Mouse (Mus musculus) frontal cortex, adult (tissue): Measurements from ENCODE around the gene Fbxw4.

Experiments used
- ATAC-seq: cut with Nextera tagmentation; 2 replicates; pipeline ENCODE4 v1.9.2; 2017; ENCODE audit warnings: mild to moderate bottlenecking, moderate library complexity, mixed read lengths; ENCODE audit not compliant: low TSS enrichment

The Fbxw4 gene

DNA sequence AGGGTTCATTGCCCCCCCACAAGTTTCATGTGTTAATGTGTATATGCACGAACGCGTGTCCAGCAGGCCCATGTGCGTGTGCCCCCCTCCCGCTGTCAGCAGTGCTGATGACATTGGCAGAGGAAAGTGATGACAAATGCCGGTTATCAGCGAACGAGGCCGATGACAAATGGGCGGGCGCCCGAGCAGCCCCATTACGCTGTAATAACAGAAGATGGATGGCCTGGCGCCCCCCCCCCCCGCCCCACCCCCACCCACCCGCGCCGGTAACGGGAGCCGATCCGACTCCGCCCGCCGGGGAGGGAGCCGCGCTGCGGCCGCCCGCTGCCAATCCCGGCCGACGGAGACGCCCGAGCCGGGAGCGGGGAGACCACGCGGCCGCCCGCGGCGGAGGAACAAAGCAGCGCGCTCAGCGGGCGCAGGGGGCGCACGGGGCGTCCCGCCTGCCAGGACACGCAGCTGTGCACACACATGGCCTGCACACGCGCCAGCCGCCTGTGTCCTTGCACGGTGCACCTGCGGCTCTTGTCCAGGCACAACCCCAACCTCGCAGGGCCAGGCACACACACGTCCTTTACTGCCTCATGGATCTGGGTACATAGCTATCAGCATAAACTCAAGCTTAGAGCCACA, 118.6 kb downstream of the Fbxw4 start:
- 0 out of 2 replicates have a peak, but pooled peaks have one; percentile 18 for ATAC-seq

DNA sequence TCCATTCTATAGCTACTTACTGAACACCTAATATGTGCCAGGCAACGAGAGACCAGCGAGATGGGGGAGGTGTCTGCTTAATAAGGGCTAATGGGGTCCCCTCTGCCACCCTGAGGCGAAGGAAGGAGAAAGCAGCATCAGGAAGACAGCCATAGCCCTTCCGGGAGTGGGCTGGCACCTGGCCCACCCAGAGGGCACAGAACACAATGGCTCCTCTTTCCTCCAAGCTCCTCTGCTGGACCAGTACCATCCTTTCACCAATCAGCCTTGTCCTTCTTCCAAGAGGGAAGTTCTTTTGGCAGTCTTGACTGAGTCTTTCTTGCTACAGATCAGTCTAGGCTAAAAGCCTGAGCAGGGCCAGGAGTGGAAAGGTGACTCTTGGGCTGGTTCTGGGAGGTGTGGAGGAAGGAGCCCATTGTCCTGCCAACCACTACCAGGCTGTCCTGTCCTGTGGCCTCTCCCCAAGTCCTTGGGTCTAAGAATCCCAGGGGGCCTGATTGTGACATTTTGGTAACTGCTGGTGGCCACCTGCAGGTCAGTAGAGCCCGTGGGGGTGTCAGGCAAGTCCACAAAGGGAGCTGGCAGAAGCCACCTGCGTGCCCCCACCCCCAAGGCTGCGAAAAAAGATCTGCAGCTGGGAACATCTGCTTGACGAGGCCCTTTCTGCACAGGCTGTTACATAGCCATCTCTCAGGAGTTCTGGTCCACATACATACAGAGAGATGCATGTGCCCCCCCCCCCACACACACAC, 119.3 kb downstream of the Fbxw4 start:
- no peak for ATAC-seq

DNA sequence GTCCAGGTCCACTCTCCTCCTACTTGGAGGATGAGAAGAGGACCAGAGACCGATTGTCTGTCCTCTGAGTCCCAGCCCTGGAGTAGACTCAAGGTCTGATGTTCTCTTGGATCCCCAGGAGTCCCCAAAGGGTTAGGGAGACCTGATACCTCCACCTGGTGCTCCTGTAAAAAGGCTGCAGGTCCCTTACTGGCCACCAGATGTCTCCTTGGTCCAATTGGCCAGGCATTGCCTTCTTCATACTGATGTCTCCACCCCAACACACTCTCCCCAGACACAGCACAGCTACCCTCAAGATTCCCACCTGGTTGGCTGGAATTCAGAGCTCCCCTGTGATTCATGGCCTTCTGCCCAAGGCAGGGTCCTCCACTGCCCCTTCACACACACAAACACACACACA, 122.6 kb downstream of the Fbxw4 start:
- peak; percentile 57; the same call in 1 of the 2 replicates for ATAC-seq

DNA sequence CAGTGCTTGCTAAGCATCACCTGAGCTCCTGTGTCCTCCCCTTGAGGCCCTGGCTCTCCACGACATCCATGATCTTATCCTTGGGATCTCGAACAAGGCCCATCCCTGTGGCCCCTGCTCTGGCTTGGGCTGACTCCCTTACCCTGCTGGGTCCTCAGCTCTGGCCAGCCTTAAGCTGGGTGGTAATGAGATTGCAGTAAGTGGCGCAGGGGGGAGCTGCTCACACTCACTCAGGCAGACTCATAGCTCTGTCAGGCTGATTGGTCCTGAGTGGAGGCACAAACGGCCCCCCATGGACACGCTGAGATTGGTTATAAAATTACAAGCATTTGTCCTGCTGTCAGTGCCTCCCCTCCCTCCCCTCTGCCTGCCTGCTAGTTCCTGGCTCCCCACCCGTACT, 124.2 kb downstream of the Fbxw4 start:
- no peak for ATAC-seq

DNA sequence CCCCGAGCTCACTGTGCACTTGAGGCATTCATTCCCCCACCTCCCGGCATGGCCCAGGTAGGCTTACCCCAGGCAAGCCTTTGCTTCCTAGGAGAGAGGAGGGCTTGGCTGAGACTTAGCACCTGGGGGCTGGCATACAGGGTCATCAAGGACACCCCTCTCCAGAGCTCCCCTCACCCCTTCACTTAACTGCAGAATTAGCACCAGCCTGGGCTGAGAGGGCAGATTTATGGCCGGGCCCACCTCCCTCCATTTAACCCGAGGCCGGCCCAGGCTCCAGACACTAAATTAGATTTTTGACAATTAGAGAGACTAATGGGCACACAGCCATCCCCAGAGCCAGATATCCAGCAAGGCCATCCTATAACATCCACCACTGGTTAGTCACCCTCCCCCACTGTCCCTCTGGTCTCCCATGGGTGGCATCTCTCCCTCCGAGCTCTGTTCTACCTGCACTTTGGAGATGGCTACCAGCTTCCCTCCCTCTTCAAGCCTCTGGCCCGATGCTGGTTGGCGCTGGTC, 124.8 kb downstream of the Fbxw4 start:
- ATAC-seq, result no peak

DNA sequence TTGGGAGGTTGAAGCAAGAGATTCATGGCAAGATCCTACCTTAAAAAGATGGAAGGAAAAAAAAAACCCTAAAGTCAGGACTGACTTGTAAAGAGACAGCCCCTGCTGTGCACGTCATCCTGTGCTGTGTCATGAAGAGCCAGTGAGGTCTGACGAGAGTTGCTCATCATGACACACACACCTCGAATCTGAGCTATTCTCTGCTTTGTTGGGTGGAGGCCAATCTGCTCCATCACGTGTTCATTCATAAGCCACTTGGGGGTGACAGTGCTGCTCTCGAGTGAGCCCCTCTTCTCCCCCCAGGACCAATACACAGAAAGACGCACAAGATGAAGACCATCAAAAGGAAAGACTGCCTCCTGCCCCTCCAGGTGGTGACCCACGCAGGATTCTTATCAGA, 126.5 kb downstream of the Fbxw4 start:
- no peak for ATAC-seq

DNA sequence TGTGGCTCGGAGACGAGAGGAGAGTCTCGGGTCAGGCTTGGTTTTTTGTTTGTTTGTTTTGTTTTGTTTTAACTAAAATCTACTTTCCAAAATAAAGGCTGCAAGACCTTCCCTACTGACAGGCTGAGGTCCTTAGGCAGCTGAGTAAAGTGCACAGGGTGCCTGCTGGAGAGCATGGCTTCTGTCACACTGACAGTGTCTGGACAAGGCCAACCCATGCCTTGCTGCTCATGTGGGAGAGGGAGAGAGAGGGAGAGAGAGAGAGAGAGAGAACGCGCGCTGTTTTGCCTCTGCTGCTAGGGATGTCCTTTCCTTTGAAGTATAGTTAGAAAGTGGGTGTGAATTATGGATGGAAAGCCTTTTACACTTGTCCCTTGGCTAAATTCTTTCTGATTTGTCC, 128.6 kb downstream of the Fbxw4 start:
- no peak for ATAC-seq

DNA sequence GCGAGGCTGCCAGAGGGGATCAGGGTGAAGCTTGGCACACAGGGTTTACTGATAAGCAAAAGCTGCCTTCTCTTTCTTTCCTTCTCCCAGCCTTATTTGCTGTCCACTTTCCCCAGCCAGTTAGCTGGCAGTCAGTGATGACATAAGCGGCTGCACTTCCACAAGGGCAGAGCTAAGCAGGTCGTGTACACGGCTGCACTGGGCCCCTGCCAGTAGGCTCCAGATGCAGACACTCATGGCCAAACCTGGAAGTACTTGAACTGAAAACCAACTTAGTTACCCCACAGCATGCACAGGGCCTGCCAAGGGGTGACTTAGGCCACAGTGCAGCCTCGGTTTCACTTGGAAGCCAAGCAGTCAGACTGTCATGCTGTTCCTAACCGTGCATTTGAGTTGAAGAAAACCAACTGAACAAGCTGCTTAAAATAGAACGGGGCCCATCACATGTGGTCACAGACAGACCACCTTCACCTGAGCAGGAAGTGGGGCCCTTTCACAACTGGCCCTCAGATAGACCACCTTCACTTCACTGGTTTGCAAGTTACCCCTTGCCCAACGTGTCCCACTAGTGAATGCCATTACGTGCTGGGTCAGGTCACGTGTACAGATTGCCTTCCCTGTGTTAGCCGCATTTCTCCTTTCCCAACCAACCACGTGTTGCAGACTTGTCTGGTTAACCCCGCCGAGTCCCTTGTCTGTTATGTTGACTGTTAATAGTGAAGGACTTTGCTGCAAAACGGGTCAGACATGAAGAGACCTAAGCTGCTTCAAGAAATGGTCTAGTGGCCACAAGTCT, 129.7 kb downstream of the Fbxw4 start:
- no peak for ATAC-seq

DNA sequence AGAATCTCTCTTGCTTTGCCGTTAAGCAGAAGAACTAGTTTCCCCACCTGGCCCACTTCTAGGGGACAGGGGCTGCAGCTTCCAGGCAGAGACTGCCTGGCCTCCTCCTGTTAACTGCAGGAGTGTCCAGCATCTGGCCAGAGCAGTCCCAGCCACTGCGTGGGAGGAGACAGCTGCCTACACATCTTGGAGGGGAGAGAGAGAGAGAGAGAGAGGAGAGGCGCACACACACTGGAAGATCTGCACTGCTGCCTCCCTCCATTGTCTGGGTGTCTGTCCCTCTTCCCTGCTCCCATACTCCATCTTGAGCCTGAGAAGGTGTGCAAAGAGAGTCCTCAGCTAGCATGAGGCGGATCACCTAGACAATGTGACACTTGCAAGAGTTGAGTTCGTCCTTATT, 130.8 kb downstream of the Fbxw4 start:
- ATAC-seq, result peak; percentile 47
